Mouse (Mus musculus) testis, adult 2 months (tissue): ENCODE data around the gene Sertad3.

Experiments
- CTCF ChIP-seq: fragments of 200-500 bp; IDR thresholded peaks from 2 replicates; pipeline ENCODE4 v1.5.1; 2012; ENCODE audit warnings: low read depth, mild to moderate bottlenecking, inconsistent platforms, low read length, moderate library complexity; ENCODE audit not compliant: control insufficient read depth, insufficient read depth, insufficient replicate concordance
- POLR2A ChIP-seq: fragments of 200-500 bp; IDR thresholded peaks from 2 replicates; pipeline ENCODE4 v1.6.1; 2012; ENCODE audit warnings: low read depth, mild to moderate bottlenecking, inconsistent platforms, low read length, moderate library complexity; ENCODE audit not compliant: control insufficient read depth

DNA sequence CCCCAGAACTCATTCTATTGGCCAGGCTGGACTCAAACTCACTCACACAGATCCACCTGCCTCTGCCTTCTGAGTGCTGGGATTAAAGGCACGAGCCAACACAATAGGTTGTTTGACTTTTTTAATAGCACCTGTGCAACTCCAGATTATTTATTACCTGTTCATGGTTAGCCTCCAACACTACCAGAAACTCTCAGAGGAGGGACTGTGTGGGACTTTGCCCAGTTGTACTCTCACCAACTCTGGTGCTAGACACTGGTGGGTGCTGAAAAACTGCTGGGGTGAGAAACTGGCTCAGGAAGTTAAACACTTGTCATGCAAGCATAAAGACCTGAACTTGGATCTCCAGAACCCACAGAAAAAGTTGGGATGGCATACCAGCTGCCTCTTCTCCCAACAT, 6.2 kb downstream of the Sertad3 start:
- no peak for TF ChIP-seq POLR2A
- no peak for TF ChIP-seq CTCF
